Mouse (Mus musculus) thymus, postnatal 10 days (tissue): ENCODE measurements at regions not wholly inside any gene's neighbourhood (a gene's known extent, or its start where the extent isn't known, plus 50 kb on each side); places are given as distances from the start of the nearest gene placed in this dataset.
A peak's percentile ranks its signal among the peaks of the same experiment; 100 is the strongest.

Experiments
- DNase-seq, 2 experiments: peaks; one replicate each; pipeline ENCODE4 v3.0.0; 2021; ENCODE audit warnings: low spot score in 2 of 2

DNA sequence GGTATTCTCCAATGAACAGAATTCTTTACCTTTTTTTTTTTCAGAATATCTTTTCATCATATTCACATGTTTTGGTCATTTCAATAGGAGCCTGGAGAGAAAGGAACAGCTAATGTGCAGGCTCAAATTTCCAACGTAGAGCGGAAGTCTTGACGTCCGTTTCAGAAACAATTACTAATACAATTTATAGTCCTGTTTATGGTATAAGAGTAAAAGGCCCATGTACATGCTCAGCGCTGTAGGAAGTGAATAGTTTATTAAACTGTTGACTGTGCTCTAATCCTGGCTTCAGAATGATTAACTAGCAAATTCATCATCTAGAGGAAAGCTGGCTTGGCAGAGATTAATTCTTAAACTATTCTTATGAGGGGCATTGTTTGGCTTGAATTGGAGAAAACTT is 142.1 kb downstream of the Pik3r1 start:
- no peak for DNase-seq

DNA sequence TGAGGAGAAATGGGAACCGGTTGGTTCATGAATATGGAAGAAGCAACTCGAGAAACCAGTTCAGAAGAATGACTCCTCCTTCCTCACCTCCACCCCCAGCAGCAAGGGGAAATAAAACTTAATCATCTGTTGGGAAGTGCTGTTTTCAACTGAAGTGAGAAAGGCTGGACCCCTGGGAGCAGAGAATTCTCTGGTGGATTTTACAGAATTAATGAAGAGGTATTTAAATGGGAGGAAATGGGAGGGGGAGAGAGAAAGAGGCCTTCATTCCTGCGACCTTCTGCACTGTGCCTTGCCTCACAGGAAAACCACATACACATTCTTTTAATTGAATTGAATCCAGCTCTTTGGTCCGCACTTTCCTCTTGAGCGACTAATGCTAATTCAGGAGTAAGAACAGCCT is 143.8 kb downstream of the Pik3r1 start:
- no peak for DNase-seq

DNA sequence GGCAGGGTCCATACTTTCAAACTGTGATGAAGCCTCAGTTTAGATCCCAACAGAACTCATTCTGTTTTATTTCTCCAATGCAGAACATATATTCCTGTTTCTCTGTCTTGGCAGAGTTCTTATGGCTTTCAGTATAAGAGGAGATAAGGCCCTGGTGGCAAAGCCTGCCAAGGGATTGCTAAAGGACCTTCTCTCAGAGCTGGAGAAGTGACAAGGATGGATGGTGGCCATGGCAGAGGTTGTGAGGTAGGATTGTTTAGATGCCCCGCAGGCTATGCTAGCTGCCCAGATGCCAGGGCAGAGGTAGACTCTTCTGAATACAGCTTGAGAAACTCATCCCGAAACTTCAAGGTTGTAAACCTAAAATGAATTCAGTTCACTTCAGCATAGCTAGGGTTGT is 145.4 kb downstream of the Pik3r1 start:
- no peak for DNase-seq

DNA sequence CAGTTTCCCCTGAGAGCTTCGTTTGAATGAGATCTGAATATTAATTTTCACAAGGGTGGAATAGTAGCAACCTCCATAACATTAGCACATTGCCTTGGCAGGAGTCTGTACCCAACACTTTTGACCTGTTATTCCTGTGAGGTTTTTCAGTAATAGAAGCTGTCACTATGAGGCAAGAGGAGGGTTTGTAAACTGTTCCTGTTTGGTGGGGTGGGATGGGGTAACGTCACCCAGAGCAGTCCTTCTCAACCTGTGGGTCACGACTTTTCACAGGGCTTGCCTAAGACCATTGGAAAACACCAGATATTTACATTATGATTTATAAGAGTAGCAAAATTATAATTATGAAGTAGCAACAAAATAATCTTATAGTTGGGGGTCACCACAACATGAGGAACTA is 147.4 kb downstream of the Pik3r1 start:
- DNase-seq: no peak

- DNase-seq: no peak
Measured at GRCm38 (mm10) chr13:101619154-101619553, 148.9 kb downstream of the Pik3r1 start.

DNA sequence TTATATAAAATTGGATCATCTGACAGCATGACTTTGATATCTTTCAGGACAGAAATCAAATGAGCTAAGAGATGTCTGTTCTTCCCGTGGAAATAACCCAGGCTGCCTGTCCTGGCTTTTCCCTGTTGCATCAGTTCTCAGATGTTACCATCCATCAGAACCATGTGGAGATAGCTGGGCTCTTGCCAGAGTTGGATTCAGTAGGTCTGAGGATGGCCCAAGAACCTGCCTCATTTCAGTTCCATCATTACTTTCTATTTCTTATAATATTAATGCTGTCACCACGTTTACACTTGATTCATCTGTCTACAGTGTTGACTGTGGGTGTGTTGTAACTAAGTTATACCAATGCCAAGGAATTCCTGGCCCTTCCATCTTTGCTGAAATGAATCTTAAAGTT is 155.2 kb downstream of the Pik3r1 start:
- DNase-seq: no peak

- DNase-seq: no peak
Measured at GRCm38 (mm10) chr13:101611725-101612124, 156.3 kb downstream of the Pik3r1 start.

DNA sequence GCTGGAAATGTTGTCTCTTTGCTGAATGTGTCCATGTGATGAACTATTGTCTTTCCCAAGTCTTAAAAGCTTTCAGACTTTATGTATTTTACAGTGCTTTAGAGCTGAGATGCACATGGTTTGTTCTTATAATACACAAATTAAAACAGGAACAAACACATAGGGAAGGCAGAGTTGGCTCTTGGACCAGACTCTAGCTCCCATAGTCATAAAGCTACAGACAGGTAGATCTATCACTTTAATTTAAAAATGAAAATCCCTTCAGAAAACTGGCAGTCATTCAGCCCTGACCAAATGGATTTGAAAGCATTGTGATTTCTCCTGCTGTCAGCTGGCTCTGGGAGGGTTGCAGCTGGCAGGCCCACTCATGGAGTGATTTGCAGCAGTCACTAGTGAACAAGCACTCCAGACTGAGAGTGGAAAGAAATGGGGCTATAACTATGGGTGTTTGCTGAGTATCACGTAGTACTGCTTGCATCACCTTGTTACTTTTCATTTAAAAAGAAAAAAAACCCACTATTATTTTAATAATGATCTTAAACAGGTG is 161.8 kb downstream of the Pik3r1 start:
- DNase-seq: no peak

GRCm38 (mm10) chr13:101605685-101606084 is 162.3 kb downstream of the Pik3r1 start:
- no peak for DNase-seq

GRCm38 (mm10) chr13:101605051-101605450 is 163.0 kb downstream of the Pik3r1 start:
- no peak for DNase-seq

- DNase-seq: no peak
Measured at GRCm38 (mm10) chr13:101598126-101598485, 169.9 kb downstream of the Pik3r1 start.

DNA sequence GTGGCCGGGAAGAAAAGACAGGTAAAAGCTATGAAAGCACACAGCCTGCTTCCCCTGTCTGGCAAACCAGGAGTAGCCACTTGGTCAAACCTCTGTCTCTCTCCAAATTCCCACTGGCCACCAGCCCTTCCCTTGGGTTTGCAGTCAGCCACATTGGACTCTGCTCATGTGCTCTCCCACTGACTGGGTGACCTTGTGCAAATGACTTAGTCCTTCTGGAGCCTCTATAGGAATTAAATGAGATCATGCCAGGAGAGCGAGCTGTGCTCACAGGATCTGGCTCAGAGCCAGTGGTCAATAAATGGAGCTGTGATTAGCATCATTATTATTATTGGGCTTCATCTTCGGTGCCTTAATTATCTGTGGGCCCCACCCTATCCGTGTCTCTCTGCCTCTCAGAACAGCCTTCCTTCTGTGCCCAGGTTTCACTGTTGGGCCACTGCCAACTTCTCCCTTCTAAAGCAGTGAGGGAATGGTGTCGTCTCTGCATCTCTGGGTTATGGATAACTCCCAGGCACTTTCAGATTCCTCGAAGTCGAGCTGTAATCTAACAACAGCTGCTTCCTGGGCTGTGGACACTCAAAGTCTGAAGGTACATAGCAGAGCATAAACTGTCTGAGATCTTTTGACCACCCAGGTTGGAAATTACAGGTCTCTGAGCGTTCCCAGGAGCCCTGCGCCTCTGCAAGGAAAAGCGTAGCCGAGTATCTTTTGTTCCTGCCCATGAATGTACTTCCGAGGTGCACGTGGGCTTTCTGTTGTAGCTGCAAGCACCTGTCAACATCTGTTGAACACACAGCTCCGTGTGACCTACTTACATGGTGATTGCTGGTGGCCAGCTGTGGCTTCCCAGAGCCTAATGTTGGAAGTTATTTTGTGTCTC is 170.5 kb downstream of the Pik3r1 start:
- peak; percentile 49 to 62 for DNase-seq

DNA sequence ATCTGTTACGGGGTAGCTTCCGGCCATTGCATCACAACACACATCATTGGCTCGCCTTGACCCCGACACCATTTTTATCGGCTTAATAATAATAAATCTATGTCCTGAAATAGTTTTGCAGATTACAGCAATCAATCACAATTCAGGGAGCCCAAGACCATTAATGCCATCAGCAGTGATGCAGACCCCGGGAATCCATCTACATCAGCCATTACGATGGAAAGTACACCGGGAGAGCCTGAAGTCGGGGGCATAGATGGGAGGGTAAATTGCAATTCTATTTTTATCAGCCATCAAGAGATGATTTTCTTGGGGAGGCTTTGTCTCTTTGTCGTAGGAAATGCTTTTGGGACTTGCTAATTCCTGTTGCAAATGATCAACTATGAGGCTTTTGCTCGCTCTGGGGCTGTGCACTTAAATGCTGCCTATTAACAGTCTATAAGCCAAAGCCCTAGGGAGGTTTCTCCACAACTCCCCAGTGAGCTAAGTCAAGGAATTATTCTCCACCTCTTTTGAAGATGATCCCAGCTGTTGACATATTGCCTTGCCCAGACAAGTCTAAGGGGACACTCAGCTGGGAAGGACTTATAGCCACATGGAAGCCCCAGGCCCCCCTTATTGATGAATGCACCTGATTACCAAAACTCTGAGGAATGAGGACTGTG is 173.4 kb downstream of the Pik3r1 start:
- no peak for DNase-seq

GRCm38 (mm10) chr13:101592355-101592754 is 175.7 kb downstream of the Pik3r1 start:
- no peak for DNase-seq

- no peak for DNase-seq
Measured at GRCm38 (mm10) chr13:101588905-101589304, 179.1 kb downstream of the Pik3r1 start.

- DNase-seq: no peak
Measured at GRCm38 (mm10) chr13:101586787-101587186, 181.2 kb downstream of the Pik3r1 start.

DNA sequence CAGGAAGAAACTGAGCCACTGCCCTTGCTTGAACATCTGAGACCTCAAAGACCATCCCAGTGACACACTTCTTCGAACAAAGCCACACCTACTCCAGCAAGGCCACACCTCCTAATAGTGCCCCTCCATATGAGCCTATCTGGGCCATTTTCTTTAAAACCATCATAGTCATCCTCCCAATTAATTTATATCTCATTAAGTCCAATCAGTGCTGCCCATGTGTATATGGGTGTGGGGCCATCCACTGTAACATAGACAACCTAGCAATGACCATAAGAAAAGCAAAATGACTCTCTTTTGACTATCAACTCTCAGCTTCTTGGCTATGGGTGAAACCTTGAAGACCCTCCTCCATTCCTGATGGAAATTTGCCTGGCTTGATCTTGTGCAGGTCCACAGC is 191.5 kb downstream of the Pik3r1 start:
- DNase-seq: no peak

DNA sequence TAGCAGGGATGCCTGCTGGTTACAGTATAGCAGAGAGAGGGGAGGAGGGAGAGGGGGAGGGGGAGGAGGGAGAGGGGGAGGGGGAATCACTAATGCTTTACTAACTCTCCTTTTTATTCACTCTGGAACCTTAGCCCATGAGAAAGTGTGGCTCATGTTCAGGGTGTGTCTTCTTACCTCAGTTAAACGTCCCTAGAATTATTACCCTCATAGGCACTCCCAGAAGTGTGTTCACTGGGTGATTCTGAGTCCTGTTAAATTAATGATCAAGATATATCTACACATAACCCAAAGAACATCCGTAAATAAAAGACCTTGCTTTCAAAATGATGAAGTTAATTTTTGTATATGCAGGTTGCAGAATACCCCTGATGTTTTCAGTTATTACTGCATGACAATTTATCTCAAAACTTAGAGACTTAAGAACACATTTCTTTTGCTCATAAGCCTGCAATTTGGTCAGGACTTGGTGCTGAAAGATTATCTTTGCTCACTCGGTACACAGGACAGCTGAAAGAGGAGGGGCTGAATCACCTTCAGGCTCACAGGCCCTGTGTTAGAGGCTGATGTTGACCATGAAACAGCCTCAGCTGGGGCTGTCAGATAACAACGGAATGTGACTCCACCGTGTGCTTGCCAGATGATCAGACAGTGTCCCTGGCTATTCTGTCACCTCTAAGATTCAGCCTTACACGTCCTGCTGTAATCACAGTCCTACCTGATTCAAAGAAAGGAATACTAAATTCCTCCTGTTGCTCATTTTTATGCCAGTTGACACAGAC is 195.0 kb downstream of the Pik3r1 start:
- no peak for DNase-seq

- DNase-seq: no peak
Measured at GRCm38 (mm10) chr13:101572246-101572645, 195.8 kb downstream of the Pik3r1 start.

DNA sequence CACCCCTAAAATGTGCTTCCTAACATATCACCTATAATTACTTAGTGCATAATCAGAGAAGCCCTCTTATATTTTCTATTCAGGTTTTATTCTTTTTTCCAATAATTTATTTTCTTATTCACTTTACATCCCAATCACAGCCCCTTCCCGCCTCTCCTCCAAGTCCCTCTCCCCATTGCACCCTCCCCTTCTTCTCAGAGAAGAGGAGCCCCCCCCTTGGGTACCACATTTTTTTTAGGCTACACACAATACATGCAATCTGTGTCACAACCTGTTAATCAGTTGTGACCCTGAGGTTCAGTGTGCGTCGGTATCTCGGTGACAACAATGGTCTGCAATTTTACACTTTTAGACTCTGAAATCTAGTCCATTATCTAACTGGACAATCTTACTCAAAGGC is 198.0 kb downstream of the Pik3r1 start:
- DNase-seq: no peak

GRCm38 (mm10) chr13:101568985-101569631 is 198.9 kb downstream of the Pik3r1 start:
- no peak for DNase-seq

GRCm38 (mm10) chr13:101565323-101565722 is 202.7 kb downstream of the Pik3r1 start:
- DNase-seq: no peak
